Mouse (Mus musculus): ENCODE measurements around the gene Adgrg6.

Gene Adgrg6

DNA sequence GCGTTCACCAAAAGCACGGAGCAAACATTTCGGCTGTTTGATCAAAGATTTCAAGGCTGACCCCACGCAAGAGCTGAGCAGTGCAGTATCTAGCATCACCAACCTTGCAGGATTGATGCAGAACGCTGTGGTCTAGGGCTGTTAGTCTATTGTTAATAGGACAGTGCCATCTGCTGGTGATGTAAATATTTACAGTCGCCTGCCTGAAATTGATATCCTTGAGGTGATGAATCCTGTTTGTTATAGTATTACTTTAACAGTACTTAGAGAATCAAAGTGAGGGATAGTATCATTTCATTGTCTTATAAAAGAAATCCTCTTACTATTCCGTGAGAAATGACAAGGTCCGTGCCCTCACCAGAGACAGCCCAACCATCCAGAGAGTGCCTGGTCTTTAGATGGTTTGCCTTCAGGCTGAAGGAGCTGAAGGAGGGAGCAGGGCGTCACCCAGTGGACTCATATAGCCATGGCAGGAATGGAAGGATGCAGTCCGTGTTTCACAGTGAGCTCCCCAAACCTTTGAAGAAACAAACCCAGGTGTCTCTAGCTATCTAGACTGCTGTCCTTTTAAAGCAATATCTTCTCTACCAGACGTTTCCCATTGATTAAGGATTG is 154.3 kb downstream of the Adgrg6 start:
- DNase-seq (ENCODE audit: low spot score in 2 of 2): peak; percentile 69 to 91

DNA sequence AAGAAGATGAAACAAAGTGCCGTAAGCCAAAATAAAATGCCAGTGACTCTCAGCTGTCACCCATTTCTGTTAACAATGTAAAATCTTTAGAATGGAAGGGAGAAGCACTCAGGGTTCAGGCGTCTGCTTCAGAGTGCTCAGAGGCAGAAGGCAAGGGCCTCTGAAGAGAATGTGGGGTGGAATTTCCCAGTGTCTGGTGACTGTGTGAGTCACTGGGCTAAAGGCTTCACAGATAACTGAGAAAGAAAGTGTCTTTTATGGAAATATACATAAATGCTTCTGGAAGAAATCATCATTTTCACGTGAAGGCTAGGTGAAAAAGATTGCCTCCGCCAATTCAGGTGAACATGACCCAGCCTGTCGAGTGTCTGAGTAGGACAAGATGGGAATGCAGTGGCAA is 159.9 kb downstream of the Adgrg6 start:
- DNase-seq (ENCODE audit: low spot score in 2 of 2): no peak

DNA sequence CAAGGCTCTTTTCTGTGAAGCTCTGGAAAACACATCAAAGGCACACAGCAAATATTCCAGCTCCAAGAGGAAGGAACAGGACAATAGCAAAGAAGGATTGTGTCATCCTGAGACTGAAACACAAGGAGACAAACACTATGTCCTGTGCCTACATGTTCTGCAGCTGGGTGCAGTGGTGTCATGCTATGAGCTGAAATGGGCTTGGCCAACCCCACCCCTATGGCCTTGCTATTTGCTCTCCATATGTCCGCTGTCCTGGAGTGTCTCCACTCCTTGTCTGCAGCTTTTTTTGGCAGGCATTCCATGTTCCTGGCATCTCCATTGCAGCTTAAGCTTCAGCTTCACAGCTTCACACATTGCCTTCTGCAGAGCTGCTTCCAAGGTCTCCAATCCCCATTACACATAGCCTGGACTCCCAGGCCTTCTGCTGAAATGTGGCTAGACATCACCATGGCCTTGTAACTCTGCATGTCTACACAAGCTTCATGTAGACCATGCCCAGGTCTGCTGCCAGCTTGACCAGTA is 180.3 kb downstream of the Adgrg6 start:
- DNase-seq (ENCODE audit: low spot score in 2 of 2): no peak

DNA sequence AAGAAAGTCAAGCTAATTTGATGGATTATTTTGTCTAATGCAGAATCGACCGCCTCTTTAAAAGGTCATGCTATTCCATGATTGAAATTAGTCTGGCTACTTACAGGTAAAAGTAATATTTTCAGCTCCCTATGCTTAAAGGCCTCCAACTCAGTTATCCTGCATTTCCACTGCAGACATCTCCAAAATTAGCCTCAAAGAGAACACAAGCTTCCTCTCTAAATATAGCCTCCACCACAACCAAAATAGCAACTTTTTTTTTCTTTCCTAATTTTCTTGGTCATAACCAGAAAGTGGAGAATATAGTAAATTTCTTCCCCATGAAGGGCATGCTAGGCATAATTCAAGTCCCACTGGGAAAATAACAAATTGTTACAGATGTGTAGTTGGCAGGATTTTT is 182.2 kb downstream of the Adgrg6 start:
- no peak for DNase-seq (ENCODE audit: low spot score in 2 of 2)

DNA sequence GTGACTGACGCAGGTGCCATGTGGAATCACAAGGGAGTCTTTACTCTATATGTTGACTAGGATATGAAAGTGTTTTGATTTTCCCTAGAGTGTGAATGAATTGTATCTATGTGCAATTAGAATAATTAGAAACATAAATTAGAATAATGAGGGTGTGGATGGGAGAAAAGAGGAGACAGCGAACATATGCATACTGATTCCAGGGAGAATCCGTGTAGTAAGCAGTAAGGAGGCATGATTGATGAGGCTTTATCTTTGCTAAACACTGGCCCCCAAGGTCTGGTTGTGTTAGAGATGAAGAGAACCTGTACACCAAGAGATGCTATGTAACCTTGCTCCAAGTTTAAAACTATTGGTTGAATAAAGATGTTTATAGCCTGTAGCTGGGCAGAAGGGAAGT is 187.2 kb downstream of the Adgrg6 start:
- no peak for DNase-seq (ENCODE audit: low spot score in 2 of 2)

Data from left cerebral cortex, adult 9 months (tissue).